Mouse (Mus musculus) G1E (cell line): ENCODE data around the gene Garem2.

Experiments
- CTCF ChIP-seq: IDR thresholded peaks from 2 replicates; pipeline ENCODE4 v1.5.1; 2012; ENCODE audit warnings: low read depth, low read length, inconsistent platforms, mixed read lengths
- GATA1 ChIP-seq: IDR thresholded peaks from 2 replicates; pipeline ENCODE4 v1.6.1; 2012; ENCODE audit warnings: borderline replicate concordance, low read length, inconsistent platforms, mixed read lengths
- GATA2 ChIP-seq: IDR thresholded peaks from 2 replicates; pipeline ENCODE4 v1.6.1; 2012; ENCODE audit warnings: low read depth, low read length, inconsistent platforms, borderline replicate concordance
- POLR2AphosphoS5 ChIP-seq: IDR thresholded peaks from 2 replicates; pipeline ENCODE4 v1.6.1; 2012; ENCODE audit warnings: low read depth, low read length, inconsistent platforms; ENCODE audit not compliant: insufficient replicate concordance
- TAL1 ChIP-seq: conservative IDR thresholded peaks from 2 replicates; pipeline ENCODE4 v1.6.1; 2012; ENCODE audit warnings: low read depth, low read length, inconsistent platforms, mixed read lengths

DNA sequence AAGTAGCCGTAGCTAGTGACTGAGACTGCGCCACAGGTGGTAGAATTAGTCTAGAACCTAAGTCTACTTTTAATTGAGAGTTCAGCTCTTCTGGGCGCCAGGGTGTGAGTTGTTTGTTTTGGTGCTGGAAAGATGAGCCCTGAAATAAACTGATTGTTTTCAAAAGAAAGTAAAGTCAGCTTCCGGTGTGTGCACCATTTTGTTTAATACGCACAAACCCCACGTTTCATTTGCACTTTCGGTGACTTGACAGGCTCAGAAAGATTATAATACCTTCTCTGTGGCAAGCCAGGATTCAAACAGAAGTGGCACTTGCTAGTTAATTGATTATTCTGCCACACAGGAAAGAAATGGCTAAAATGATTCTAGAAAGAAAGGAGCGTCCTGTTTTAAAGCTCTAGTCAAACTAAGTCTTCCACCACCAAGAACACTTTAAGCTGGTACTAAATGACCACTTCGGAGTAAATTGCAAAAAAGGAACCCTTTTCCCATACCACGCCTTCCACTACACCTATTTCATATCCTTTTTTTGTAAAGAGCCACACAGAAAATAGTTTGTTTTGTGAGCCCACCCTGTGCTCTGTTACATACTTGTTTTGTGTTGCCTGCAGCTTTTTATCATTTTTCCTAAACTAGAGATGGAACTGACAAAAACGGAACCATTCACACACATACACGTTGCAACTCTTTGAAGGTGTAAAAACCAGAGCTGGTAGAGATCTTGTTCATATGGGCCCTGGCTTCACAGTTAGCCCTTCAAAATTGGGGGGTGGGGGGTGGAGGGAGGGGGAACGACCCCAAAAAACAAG, 51.1 kb downstream of the Garem2 start:
- no peak for TF ChIP-seq CTCF
- TF ChIP-seq TAL1: no peak
- no peak for TF ChIP-seq GATA1
- no peak for TF ChIP-seq POLR2AphosphoS5
- TF ChIP-seq GATA2: no peak
